Mouse (Mus musculus) heart, embryonic 13.5 days (tissue): ENCODE data around the gene Ip6k2. TPM values are rescaled to one million over a fixed set of nuclear protein-coding genes. Genes with fewer than 3 reads are reported as not detected.
A peak's percentile ranks its signal among the peaks of the same experiment; 100 is the strongest.

ENCODE experiments used
- ATAC-seq: fragments of 200-750 bp; cut with Nextera tagmentation; 2 replicates; pipeline ENCODE4 v1.8.0; 2017; ENCODE audit warnings: moderate TSS enrichment; ENCODE audit not compliant: insufficient number of reproducible peaks, low FRiP score, low TSS enrichment; ENCODE audit errors: extremely low read depth
- H3K27ac ChIP-seq: fragments of 300-500 bp; sonication (generic); replicated peaks from 2 replicates; pipeline ENCODE4 v1.5.1; 2015; ENCODE audit warnings: moderate library complexity, mild to moderate bottlenecking, inconsistent platforms
- H3K27me3 ChIP-seq: fragments of 300-500 bp; sonication (generic); replicated peaks from 2 replicates; pipeline ENCODE4 v1.6.1; 2015; ENCODE audit warnings: mild to moderate bottlenecking, inconsistent platforms
- H3K36me3 ChIP-seq: fragments of 300-500 bp; sonication (generic); 2 replicates; pipeline ENCODE4 v1.6.1; 2015; ENCODE audit warnings: mild to moderate bottlenecking, inconsistent platforms
- H3K4me1 ChIP-seq: fragments of 300-500 bp; sonication (generic); 2 replicates; pipeline ENCODE4 v1.6.1; 2015; ENCODE audit warnings: inconsistent platforms
- H3K4me2 ChIP-seq: fragments of 300-500 bp; sonication (generic); 2 replicates; pipeline ENCODE4 v1.6.1; 2015; ENCODE audit warnings: inconsistent platforms, mild to moderate bottlenecking, moderate library complexity
- H3K4me3 ChIP-seq: fragments of 300-500 bp; sonication (generic); 2 replicates; pipeline ENCODE4 v1.5.1; 2015; ENCODE audit warnings: moderate library complexity, mild to moderate bottlenecking, inconsistent platforms
- H3K9ac ChIP-seq: fragments of 300-500 bp; sonication (generic); 2 replicates; pipeline ENCODE4 v1.6.1; 2015; ENCODE audit warnings: inconsistent platforms, mild to moderate bottlenecking, moderate library complexity
- H3K9me3 ChIP-seq: fragments of 300-500 bp; sonication (generic); 2 replicates; pipeline ENCODE4 v1.6.1; 2016; ENCODE audit warnings: inconsistent platforms
- WGBS: fragments of 180-500 bp; shearing (Covaris S2); methylation state at CpG from one replicate; pipeline ENCODE4 v1.1.7; 2015; ENCODE audit warnings: mixed read lengths; 5-methylcytosine and 5-hydroxymethylcytosine counted together
- polyA plus RNA-seq: library from polyadenylated mRNA; unstranded; fragments of >200 nt; fragmentation: Nextera tagmentation; extraction: Ambion mirVana; gene quantifications from 2 replicates; pipeline ENCODE4 v1.2.1, GENCODE M21; 2015

The Ip6k2 gene
- polyA plus RNA-seq, 1 experiment from 2014 or later: 42.9 TPM

DNA sequence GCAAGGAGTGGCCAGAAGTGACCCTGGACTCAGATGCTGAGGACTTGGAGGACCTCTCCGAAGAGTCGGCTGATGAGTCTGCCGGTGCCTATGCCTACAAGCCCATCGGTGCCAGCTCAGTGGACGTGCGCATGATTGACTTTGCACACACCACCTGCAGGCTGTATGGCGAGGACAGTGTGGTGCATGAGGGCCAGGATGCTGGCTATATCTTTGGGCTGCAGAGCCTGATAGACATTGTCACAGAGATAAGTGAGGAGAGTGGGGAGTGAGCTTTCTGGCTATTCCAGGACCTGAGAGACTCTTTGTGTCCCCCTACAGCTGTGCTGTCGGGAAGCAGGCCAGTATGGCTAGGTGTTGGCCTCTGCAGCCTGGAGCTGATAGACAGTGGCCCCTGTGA, 22.2 kb downstream of the Ip6k2 start:
- H3K27me3 ChIP-seq: no peaks in the 10 kb centered on the region
- no peaks in the 10 kb centered on the region for H3K9me3 ChIP-seq
- no peak overlapping the region for H3K4me2 ChIP-seq
- no peak overlapping the region for H3K4me3 ChIP-seq
- ATAC-seq: no peak
- WGBS: 75% methylated on average over 8 of the region's 8 CpGs
- peaks cover 49% of the 10 kb centered on the region for H3K4me1 ChIP-seq
- peaks cover 67% of the 10 kb centered on the region for H3K36me3 ChIP-seq
- no peak overlapping the region for H3K9ac ChIP-seq
- 0 out of 2 replicates have a peak overlapping the region, but pooled peaks have one; percentile 24 for H3K27ac ChIP-seq

DNA sequence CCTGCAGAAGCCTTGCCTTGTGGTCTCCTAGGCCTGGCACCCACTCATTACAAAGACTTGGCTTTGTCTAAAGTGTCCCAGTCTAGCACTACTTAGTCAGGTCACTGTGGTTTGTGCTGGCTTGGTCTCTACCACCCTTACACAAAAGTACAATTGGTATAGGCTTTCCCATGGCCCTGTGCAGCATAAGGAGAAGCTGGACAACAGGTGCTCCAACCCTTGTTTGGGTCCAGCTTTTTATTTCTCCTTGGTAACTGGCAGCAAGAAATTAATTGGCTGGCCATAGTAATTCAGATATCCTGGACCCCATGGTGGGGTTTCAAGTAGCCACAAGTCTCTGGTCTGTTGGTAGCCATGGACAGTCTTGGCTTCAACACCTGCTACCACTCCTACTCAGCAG, 22.8 kb downstream of the Ip6k2 start:
- peaks cover 67% of the 10 kb centered on the region for H3K36me3 ChIP-seq
- H3K27me3 ChIP-seq: no peaks in the 10 kb centered on the region
- H3K9me3 ChIP-seq: no peaks in the 10 kb centered on the region
- no peak overlapping the region for H3K4me2 ChIP-seq
- peak overlapping the region; percentile 30 for H3K27ac ChIP-seq
- no peak overlapping the region for H3K9ac ChIP-seq
- ATAC-seq: no peak
- H3K4me1 ChIP-seq: peaks cover 49% of the 10 kb centered on the region
- H3K4me3 ChIP-seq: no peak overlapping the region

DNA sequence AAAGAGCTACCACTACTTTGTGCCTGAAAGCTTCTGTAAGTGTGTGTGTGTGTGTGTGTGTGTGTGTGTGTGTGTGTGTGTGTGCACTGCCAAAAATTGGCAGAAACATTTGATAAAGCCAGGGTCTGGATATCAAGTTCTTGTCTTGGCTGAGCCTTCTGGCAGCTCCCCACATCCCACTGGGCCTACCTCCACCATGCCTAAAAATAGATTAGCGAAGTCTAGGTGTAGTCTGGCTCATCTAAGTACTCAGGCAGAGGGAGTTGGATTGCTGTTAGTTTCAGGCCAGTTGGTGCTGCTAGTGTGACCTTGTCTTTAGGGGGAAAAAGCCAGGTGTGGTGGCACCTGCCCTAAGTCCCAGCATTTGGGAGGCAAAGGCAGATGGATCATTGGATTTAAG, 23.2 kb downstream of the Ip6k2 start:
- no peak for ATAC-seq
- Histone ChIP-seq H3K4me1 (peaks cover 49% of the 10 kb centered on the region), H3K36me3 (peaks cover 67% of the 10 kb centered on the region), H3K27me3 (no peaks in the 10 kb centered on the region), H3K27ac (peak overlapping the region; percentile 30), H3K4me2 (no peak overlapping the region), H3K9ac (no peak overlapping the region), H3K4me3 (no peak overlapping the region), H3K9me3 (no peaks in the 10 kb centered on the region)
- WGBS: 44% methylated on average over 1 of the region's 1 CpGs

DNA sequence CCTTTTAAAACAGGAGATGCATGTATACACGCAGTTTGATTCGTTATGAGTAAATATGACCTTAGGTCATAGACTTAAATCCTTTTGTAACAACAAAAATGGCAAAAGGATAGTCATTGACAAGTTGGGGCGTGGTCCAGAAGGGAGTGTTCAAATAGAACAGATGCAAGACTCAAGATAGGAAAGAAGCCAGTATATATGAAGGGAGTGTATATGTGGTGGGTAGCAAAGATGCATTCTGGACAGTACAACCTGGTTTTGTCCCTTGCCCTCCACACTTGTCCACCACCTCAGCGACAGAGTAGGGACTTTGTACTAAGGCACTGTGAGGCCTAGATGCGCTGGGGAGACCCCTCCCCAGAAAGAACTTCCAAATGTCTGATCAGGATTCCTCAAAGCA, 24.1 kb downstream of the Ip6k2 start:
- WGBS: 66% methylated on average over 5 of the region's 5 CpGs
- no peak for ATAC-seq

DNA sequence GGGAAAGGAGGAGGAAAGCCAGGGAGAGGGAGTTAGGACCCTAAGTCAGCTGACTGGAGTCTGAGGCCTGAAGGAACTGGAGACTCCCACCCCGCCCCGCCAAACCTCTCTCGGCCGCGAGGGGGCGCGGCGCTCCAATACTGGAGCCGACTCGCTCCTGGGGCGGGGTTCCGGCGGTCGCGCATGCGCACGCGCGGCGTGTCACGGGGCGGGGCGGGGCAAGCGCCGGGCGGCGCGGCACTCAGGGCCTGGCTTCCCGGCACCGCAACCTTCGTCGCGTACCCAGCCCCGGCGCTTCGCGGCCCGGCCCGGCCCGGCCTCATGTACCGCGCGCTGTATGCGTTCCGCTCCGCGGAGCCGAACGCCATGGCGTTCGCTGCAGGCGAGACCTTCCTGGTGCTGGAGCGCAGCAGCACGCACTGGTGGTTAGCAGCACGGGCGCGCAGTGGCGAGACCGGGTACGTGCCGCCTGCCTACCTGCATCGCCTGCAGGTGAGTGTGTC, 24.6 kb downstream of the Ip6k2 start, which contains the start of gene Nckipsd:
TSS of gene Nckipsd (plus strand) at position 206 of the 503 bp plus-strand sequence.
- under 1% methylated on average over 62 of the region's 62 CpGs for WGBS
- ATAC-seq: peak; percentile 85
- H3K27ac ChIP-seq: peak within 1 kb of the TSS; percentile 33
- peaks cover 49% of the 10 kb centered on the region for H3K4me1 ChIP-seq
- H3K27me3 ChIP-seq: no peaks in the 10 kb centered on the region
- H3K9me3 ChIP-seq: no peaks in the 10 kb centered on the region
- peak within 1 kb of the TSS; percentile 73 for H3K4me3 ChIP-seq
- peak within 1 kb of the TSS; percentile 84 for H3K4me2 ChIP-seq
- peaks cover 67% of the 10 kb centered on the region for H3K36me3 ChIP-seq
- peak within 1 kb of the TSS; percentile 88 for H3K9ac ChIP-seq

More for the DNA sequence above, 24.1 kb downstream of the Ip6k2 start:
- H3K27me3 ChIP-seq: no peaks in the 10 kb centered on the region
- 0 out of 2 replicates have a peak overlapping the region, but pooled peaks have one; percentile 73 for H3K4me3 ChIP-seq
- H3K27ac ChIP-seq: peak overlapping the region; percentile 30
- no peaks in the 10 kb centered on the region for H3K9me3 ChIP-seq
- peaks cover 49% of the 10 kb centered on the region for H3K4me1 ChIP-seq
- H3K4me2 ChIP-seq: peak overlapping the region; percentile 84
- peaks cover 67% of the 10 kb centered on the region for H3K36me3 ChIP-seq
- H3K9ac ChIP-seq: peak overlapping the region; percentile 60

DNA sequence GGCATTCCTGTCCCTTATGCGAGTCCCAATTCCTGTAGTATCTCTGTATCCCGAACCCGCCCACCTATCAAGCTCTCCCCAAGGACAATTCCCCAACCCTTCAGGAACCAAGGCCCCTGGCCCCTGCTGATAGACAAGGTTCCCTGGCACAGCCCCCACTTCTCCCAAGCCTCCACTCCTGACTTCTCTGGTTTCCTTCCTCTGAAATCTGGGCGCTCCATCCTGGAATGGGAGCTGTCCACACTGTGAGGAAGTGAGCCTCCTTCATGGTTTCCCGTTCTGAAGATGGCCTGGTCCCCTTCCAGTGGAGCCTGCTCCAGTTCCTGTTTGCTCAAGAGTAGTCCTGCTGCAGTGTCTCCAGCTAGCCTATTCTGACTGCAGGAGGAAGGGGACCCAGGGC, 25.6 kb downstream of the Ip6k2 start:
- Histone ChIP-seq H3K27me3 (no peaks in the 10 kb centered on the region), H3K9me3 (no peaks in the 10 kb centered on the region), H3K4me1 (peaks cover 49% of the 10 kb centered on the region), H3K27ac (0 out of 2 replicates have a peak overlapping the region, but pooled peaks have one; percentile 33), H3K9ac (peak overlapping the region; percentile 88), H3K4me2 (peak overlapping the region; percentile 84), H3K4me3 (peak overlapping the region; percentile 73), H3K36me3 (peaks cover 67% of the 10 kb centered on the region)
- no peak for ATAC-seq
- WGBS: 44% methylated on average over 5 of the region's 5 CpGs

DNA sequence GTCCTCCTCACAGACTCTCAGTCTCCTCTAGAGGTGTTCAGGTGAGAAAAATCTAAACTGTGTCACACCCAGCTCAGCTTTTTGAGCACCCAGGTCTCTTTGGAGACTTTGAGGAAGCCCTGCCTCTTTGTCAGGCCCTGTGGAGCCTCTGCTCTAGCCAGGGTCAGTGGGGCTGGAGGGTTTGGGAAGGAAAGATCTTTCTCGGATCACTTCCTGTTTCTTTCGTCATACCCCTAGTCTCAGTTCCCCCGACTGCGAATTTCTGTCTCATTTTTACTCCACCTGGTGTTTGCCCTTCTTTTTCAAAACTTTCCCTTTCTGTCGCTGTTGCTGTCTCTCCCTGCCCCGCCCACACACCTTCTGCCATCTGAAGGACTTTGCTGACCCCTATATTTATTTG, 26.1 kb downstream of the Ip6k2 start:
- Histone ChIP-seq H3K4me3 (no peak overlapping the region), H3K27ac (no peak overlapping the region), H3K4me1 (peaks cover 49% of the 10 kb centered on the region), H3K27me3 (no peaks in the 10 kb centered on the region), H3K9me3 (no peaks in the 10 kb centered on the region), H3K36me3 (peaks cover 67% of the 10 kb centered on the region), H3K9ac (no peak overlapping the region; the same call in 1 of the 2 replicates), H3K4me2 (peak overlapping the region; percentile 84)
- WGBS: 78% methylated on average over 6 of the region's 6 CpGs
- no peak for ATAC-seq

DNA sequence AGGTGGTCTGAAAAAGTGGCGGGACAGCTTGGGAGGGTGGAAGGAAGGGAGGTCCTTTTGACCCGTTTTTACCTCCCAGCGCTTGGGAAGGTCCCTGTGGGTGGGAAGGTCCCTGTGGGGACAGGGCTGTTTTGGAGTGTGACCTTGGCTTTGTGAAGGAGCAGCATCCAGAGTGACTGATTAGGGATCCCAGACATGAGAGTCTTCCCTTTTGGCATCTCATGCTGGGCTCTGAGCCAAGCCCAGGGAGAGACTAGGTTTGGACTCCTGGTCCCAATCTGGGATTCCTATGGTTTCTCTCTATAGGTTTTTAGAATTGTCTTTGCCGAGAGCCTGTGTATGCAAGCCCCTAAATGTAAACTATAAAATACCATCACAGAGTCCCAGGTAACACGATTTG, 26.9 kb downstream of the Ip6k2 start:
- Histone ChIP-seq H3K4me3 (no peak overlapping the region), H3K36me3 (peaks cover 67% of the 10 kb centered on the region), H3K4me1 (peaks cover 46% of the 10 kb centered on the region), H3K27me3 (no peaks in the 10 kb centered on the region), H3K9ac (no peak overlapping the region), H3K9me3 (no peaks in the 10 kb centered on the region), H3K4me2 (no peak overlapping the region), H3K27ac (no peak overlapping the region)
- ATAC-seq: no peak
- 74% methylated on average over 5 of the region's 5 CpGs for WGBS

DNA sequence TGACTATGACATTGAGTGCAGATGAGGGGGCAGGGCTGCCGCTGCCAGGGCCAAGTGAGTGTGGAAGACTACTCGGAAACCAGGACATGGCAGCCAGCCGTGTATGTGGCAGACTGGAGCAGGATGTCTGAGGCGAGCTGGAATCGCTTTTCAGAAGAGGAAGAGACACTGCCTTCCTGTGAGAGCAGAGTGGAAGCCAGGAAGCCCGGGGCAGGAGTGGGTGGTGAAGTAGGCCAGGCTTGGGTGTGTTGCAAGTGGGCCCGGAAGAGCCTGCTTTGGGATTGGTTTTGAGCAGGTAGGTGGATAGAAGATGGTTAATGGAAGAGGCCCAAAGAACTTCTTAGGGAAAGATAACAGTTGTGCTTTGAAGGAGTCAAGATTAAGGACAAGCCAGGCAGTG, 32.0 kb downstream of the Ip6k2 start:
- H3K9ac ChIP-seq: no peak overlapping the region
- no peak overlapping the region for H3K27ac ChIP-seq
- peaks cover 70% of the 10 kb centered on the region for H3K36me3 ChIP-seq
- 82% methylated on average over 7 of the region's 7 CpGs for WGBS
- H3K9me3 ChIP-seq: no peaks in the 10 kb centered on the region
- H3K27me3 ChIP-seq: 0 out of 2 replicates have a peak, but pooled peaks cover 4% of the 10 kb centered on the region
- no peak overlapping the region for H3K4me2 ChIP-seq
- H3K4me1 ChIP-seq: peaks cover 1% of the 10 kb centered on the region; the same call in 1 of the 2 replicates
- no peak overlapping the region for H3K4me3 ChIP-seq
- ATAC-seq: no peak

DNA sequence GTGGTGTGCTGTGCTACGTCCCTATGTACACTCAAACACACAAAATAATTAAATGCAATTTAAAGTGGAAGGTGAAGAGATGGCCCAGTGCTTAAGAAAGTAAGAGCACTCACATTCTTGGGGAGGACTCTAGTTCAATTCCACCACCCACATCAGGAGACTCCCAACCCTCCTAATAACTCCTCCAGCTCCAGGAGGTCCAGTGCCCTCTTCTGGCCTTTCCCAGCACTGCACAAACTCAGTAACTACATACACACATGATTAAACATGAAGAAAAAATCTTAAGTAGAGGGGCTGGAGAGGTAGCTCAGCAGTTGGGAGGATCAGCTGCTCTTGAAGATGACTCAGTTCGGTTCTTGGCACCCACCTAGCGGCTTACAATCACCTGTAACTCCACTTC, 35.9 kb downstream of the Ip6k2 start:
- WGBS: 59% methylated on average over 3 of the region's 3 CpGs
- no peak for ATAC-seq

DNA sequence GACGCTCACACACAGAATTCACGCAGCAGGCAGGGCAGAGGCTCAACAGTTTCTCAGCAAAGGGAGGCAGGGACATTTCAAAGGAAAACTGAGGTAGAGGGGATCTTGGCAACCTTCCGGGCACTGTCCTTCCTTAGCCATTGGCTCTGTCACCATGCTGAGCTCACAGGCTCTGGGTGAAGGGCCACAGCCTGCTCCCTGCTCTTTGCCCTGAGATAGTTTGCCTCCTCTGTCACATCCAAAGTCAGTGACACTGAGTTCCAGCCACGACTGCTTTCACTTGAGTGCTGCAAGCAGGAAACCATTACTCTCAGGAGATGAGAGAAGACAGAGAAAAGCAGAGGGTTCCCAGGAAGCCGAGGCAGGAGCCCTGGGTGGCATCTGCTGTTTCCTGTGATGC, 36.5 kb downstream of the Ip6k2 start:
- no peak overlapping the region for H3K4me3 ChIP-seq
- H3K27me3 ChIP-seq: peaks cover 40% of the 10 kb centered on the region
- no peak overlapping the region for H3K9ac ChIP-seq
- no peak overlapping the region for H3K4me2 ChIP-seq
- ATAC-seq: no peak
- no peaks in the 10 kb centered on the region for H3K9me3 ChIP-seq
- no peaks in the 10 kb centered on the region for H3K4me1 ChIP-seq
- H3K36me3 ChIP-seq: peaks cover 27% of the 10 kb centered on the region
- 52% methylated on average over 5 of the region's 5 CpGs for WGBS
- H3K27ac ChIP-seq: no peak overlapping the region

More for the DNA sequence above, 35.9 kb downstream of the Ip6k2 start:
- no peak overlapping the region for H3K27ac ChIP-seq
- peaks cover 34% of the 10 kb centered on the region for H3K27me3 ChIP-seq
- H3K9me3 ChIP-seq: no peaks in the 10 kb centered on the region
- H3K36me3 ChIP-seq: peaks cover 33% of the 10 kb centered on the region
- no peaks in the 10 kb centered on the region for H3K4me1 ChIP-seq
- no peak overlapping the region for H3K4me2 ChIP-seq
- H3K4me3 ChIP-seq: no peak overlapping the region
- H3K9ac ChIP-seq: no peak overlapping the region

DNA sequence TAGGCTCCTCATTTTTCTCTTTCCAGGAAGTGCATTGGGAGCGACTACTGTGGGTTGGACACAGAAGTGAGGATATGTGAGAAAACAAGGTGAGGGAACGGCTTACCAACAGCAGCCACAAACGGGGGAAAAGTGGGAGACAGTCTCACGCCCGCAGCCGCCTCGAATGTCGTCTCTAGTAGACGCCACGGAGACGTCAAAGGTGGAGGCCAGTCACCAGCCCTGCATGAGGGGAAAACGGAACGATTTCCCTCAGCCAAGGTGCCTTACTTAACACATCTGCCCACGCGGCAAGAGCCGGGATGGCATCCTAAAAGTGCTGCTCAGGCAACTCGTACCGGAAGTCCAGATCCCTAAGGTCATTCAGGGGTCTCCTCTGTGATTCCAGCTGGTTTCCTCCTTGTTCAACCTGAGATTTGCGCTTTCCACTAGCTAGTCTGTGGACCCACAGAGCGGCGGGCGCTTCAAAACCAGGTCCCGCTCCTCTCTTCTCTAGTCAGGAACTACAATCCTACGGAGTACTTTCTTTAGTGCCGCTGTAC, 40.6 kb downstream of the Ip6k2 start:
- ATAC-seq: no peak
- H3K36me3 ChIP-seq: no peaks in the 10 kb centered on the region
- no peaks in the 10 kb centered on the region for H3K9me3 ChIP-seq
- 3% methylated on average over 25 of the region's 25 CpGs for WGBS
- no peak overlapping the region for H3K27ac ChIP-seq
- no peak overlapping the region for H3K4me3 ChIP-seq
- H3K9ac ChIP-seq: no peak overlapping the region
- H3K4me1 ChIP-seq: peaks cover 14% of the 10 kb centered on the region
- H3K4me2 ChIP-seq: no peak overlapping the region
- peaks cover 81% of the 10 kb centered on the region for H3K27me3 ChIP-seq
